Mouse (Mus musculus): ENCODE measurements around the gene Nup133.
"Not testable (repeated sequence)": the region's sequence is repeated elsewhere in the genome, so short reads cannot be mapped to it uniquely, and the experiment has no call there.

Nup133 gene

DNA sequence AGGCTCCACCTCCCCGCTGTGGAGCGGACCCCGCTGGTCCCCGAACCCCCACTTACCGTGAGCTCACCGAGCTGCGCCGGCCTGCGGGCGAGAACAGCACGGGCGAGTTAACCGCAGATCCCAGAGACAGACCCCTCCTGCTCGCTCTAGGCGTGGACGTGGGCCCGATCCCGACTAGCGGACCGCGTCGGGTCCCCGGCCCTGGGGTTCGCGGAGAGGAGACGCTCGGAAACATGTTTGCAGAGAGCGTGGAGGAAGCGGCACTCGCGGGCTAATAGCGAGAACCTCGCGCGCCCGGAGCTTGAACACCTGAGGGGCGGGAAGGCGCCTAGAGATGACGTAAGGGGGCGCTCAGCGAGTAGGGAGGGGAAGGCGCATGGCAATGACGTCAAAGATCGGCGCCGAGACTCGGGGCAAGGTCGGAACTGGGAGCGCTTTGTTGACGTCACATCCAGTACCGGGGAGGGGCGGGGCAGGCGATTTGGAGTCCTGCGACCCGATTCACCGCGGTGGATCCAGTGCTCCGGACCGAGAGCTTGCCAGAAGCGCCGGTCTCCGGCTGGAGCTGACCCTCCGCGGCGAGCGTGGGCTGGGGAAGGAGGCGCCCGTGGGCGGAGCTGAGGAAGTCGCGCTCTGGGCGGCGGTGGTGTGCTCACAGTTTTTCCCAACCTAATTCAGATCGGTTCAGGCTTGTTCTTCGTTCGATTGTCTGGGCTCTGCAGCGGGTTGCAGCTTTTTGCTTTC lies at the start of gene Nup133:
TSS of gene Nup133 (minus strand) at position 324 of the 744 bp plus-strand sequence.
- DNase-seq (ENCODE audit: extremely low read depth, low read depth): peak; percentile 91

- DNase-seq (ENCODE audit: extremely low read depth, low read depth): no peak
Observed at GRCm38 (mm10) chr8:123993997-123994396, 44.9 kb upstream of the Nup133 start.

GRCm38 (mm10) chr8:123993597-123993996 lies 44.5 kb upstream of the Nup133 start:
- DNase-seq (ENCODE audit: extremely low read depth, low read depth): no peak

- DNase-seq (ENCODE audit: extremely low read depth, low read depth): no peak
Observed at GRCm38 (mm10) chr8:123992587-123992986, 43.5 kb upstream of the Nup133 start.

- no peak for DNase-seq (ENCODE audit: extremely low read depth, low read depth)
Observed at GRCm38 (mm10) chr8:123990277-123991049, 41.4 kb upstream of the Nup133 start.

- DNase-seq (ENCODE audit: extremely low read depth, low read depth): no peak
Observed at GRCm38 (mm10) chr8:123989128-123989527, 40.1 kb upstream of the Nup133 start.

GRCm38 (mm10) chr8:123988605-123989038 lies 39.6 kb upstream of the Nup133 start:
- peak; percentile 100 for DNase-seq (ENCODE audit: extremely low read depth, low read depth)

DNA sequence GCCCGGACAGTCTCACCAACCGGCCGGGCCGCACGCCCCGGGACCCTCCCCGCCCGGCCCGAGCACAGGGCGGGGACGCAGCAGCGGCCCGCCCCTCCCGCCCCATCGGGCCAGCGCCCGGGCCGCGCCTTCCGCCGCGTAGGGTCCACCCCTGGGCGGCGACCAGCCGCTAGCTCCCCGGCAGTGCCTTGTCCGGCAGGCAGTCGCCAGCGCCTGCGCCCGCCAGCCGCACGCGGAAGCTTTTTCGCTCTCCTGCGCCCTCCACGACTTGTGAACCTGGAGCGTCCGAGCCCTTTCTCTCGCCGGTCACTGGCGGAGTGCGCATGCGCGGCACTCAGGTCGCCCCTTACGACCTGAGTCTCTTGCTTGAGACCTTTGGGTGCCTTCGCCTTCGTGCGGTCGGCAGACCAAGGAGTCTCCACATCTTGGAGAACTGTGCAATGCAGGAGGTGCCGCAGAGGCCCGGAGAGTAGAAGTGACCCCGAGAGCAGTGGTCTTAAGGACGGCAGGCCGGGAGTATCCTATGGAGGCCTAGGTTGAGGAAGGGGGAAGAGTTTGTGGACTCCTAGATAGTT lies 33.8 kb upstream of the Nup133 start, which contains the start of gene Abcb10:
TSS of gene Abcb10 (minus strand) at position 297 of the 575 bp plus-strand sequence.
- peak; percentile 78 for DNase-seq (ENCODE audit: extremely low read depth, low read depth)

DNA sequence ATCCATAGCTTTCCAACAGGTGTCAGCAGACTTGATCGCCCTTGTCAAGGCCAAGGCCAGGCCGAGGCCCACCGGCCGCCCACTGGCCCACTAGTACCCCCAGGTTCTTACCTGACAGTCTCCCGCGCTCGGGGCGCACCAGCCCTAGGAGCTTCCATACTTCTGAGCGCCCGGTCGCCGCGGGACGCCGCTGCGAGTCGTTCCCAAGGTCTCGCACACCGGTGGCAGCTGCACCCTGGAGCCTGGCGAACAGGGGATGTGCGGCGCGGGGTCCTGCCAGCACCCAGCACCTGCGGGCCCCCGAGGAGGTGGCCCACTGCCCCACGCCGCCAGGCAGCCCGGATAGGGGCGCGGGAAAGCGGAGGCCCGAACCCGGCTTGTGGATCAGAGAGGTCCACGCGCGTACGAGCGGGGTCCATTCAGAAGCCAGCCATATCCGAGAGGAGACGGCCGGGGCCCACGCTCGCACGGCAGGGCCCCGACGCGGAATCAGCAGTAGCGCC lies 33.3 kb upstream of the Nup133 start:
- DNase-seq (ENCODE audit: extremely low read depth, low read depth): no peak

- no peak for DNase-seq (ENCODE audit: extremely low read depth, low read depth)
Observed at GRCm38 (mm10) chr8:123981674-123982073, 32.6 kb upstream of the Nup133 start.

- no peak for DNase-seq (ENCODE audit: extremely low read depth, low read depth)
Observed at GRCm38 (mm10) chr8:123980239-123980638, 31.2 kb upstream of the Nup133 start.

GRCm38 (mm10) chr8:123978926-123979325 lies 29.9 kb upstream of the Nup133 start:
- peak; percentile 82 for DNase-seq (ENCODE audit: extremely low read depth, low read depth)

- no peak for DNase-seq (ENCODE audit: extremely low read depth, low read depth)
Observed at GRCm38 (mm10) chr8:123978166-123978838, 29.2 kb upstream of the Nup133 start.

- no peak for DNase-seq (ENCODE audit: extremely low read depth, low read depth)
Observed at GRCm38 (mm10) chr8:123977499-123977898, 28.4 kb upstream of the Nup133 start.

- DNase-seq (ENCODE audit: extremely low read depth, low read depth): no peak
Observed at GRCm38 (mm10) chr8:123973495-123973894, 24.4 kb upstream of the Nup133 start.

DNA sequence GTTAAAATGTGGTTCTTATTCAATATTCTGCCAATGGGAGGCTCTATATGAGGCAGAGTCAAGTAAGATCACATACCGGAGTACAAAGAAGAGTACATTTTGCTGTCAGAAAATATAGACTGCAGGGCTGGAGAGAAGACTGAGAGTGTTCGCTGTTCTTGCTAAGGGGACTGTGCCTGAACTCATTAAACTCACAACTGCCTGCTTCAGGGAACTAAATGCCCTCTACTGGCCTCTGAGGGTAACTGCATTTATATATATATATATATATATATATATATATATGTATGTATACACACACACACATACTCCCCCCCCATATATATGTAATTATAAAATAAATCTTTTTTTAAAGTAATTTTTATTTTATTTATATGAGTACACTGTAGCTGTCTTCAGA lies 17.8 kb upstream of the Nup133 start:
- no peak for DNase-seq (ENCODE audit: extremely low read depth, low read depth)

- no peak for DNase-seq (ENCODE audit: extremely low read depth, low read depth)
Observed at GRCm38 (mm10) chr8:123961371-123961770, 12.3 kb upstream of the Nup133 start.

DNA sequence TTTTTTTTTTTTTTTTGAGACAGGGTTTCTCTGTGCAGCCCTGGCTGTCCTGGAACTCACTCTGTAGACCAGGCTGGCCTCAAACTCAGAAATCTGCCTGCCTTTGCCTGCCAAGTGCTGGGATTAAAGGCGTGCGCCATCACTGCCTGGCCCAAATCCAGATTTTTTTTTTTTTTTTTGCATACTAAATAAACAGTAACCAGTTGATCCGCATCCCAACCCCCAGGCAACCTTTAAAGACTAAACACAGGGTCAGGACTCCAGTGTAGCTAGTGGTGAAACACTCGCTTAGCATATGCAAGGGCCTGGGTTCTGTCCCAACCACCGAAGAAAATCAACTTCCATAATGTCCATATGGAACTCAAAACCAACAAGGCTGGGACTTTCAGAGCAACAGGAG lies 11.5 kb upstream of the Nup133 start:
- not testable (repeated sequence) for DNase-seq (ENCODE audit: extremely low read depth, low read depth)

- DNase-seq (ENCODE audit: extremely low read depth, low read depth): no peak
Observed at GRCm38 (mm10) chr8:123960056-123960455, 11.0 kb upstream of the Nup133 start.

- DNase-seq (ENCODE audit: extremely low read depth, low read depth): no peak
Observed at GRCm38 (mm10) chr8:123959473-123959872, 10.4 kb upstream of the Nup133 start.

- no peak for DNase-seq (ENCODE audit: extremely low read depth, low read depth)
Observed at GRCm38 (mm10) chr8:123958130-123958529, 9.1 kb upstream of the Nup133 start.

All from MEL-GATA-1-ER (cell line).